Mouse (Mus musculus) lung, postnatal 0 days (tissue): ENCODE results near the gene Slc25a43. TPM values are rescaled to one million over a fixed set of nuclear protein-coding genes. Genes with fewer than 3 reads are reported as not detected.

Experiments
- ATAC-seq: fragments of 200-750 bp; cut with Nextera tagmentation; 2 replicates; pipeline ENCODE4 v1.8.0; 2017; ENCODE audit warnings: moderate library complexity
- DNase-seq: peaks from one replicate; pipeline ENCODE4 v3.0.0-alpha.2; 2016; ENCODE audit warnings: low spot score
- H3K27ac ChIP-seq: fragments of 300-500 bp; sonication (generic); 2 replicates; pipeline ENCODE4 v1.5.1; 2014; ENCODE audit warnings: antibody characterized with exemption, mild to moderate bottlenecking, low read length, mixed read lengths
- H3K27me3 ChIP-seq: fragments of 300-500 bp; sonication (generic); replicated peaks from 2 replicates; pipeline ENCODE4 v1.6.1; 2014; ENCODE audit warnings: low read length, mixed read lengths; ENCODE audit not compliant: insufficient read depth
- H3K36me3 ChIP-seq: fragments of 300-500 bp; sonication (generic); 2 replicates; pipeline ENCODE4 v1.6.1; 2014; ENCODE audit warnings: low read length, mixed read lengths; ENCODE audit not compliant: insufficient read depth
- H3K4me1 ChIP-seq: fragments of 300-500 bp; sonication (generic); 2 replicates; pipeline ENCODE4 v1.6.1; 2014; ENCODE audit warnings: antibody characterized with exemption, low read depth, low read length, mixed read lengths; ENCODE audit not compliant: insufficient read depth
- H3K4me2 ChIP-seq: fragments of 300-500 bp; sonication (generic); replicated peaks from 2 replicates; pipeline ENCODE4 v1.6.1; 2014; ENCODE audit warnings: low read depth, mild to moderate bottlenecking, low read length, moderate library complexity, mixed read lengths
- H3K4me3 ChIP-seq: fragments of 300-500 bp; sonication (generic); 2 replicates; pipeline ENCODE4 v1.5.1; 2014; ENCODE audit warnings: low read depth, low read length
- H3K9ac ChIP-seq: fragments of 300-500 bp; sonication (generic); replicated peaks from 2 replicates; pipeline ENCODE4 v1.6.1; 2014; ENCODE audit warnings: low read depth, mild to moderate bottlenecking
- H3K9me3 ChIP-seq: fragments of 300-500 bp; sonication (generic); 2 replicates; pipeline ENCODE4 v1.6.1; 2016; ENCODE audit warnings: low read length, mixed read lengths
- CTCF ChIP-seq: IDR thresholded peaks from 2 replicates; pipeline ENCODE4 v1.5.1; 2016; ENCODE audit warnings: antibody characterized with exemption, mild to moderate bottlenecking
- EP300 ChIP-seq: IDR thresholded peaks from 2 replicates; pipeline ENCODE4 v1.6.1; 2016; ENCODE audit warnings: antibody characterized with exemption, mild to moderate bottlenecking, control low read depth
- WGBS: fragments of 180-500 bp; shearing (Covaris S2); extraction: QIAGEN DNeasy Blood & Tissue Kit; methylation state at CpG from one replicate; pipeline ENCODE4 v1.1.7; 2014; 5-methylcytosine and 5-hydroxymethylcytosine counted together
- polyA plus RNA-seq: library from polyadenylated mRNA; unstranded; fragments of >200 nt; fragmentation: Nextera tagmentation; extraction: Ambion mirVana; gene quantifications from 2 replicates; pipeline ENCODE4 v1.2.1, GENCODE M21; 2015

Slc25a43 gene
- polyA plus RNA-seq, 1 experiment from 2014 or later = 2.6 TPM

- TF ChIP-seq EP300 (no peak), CTCF (no peak)
- no peak for ATAC-seq
- no peak overlapping the region for H3K9ac ChIP-seq
- no peaks in the 10 kb centered on the region for H3K4me1 ChIP-seq
- no peak overlapping the region for H3K4me2 ChIP-seq
- H3K27me3 ChIP-seq = no peaks in the 10 kb centered on the region
- no peak for DNase-seq
- no peaks in the 10 kb centered on the region for H3K36me3 ChIP-seq
- H3K27ac ChIP-seq = no peak overlapping the region
- H3K9me3 ChIP-seq = no peaks in the 10 kb centered on the region
- WGBS = 66% methylated on average over 5 of the region's 5 CpGs
- H3K4me3 ChIP-seq = no peak overlapping the region
Measured at GRCm38 (mm10) chrX:36767386-36767785, 23.9 kb downstream of the Slc25a43 start.

- H3K9me3 ChIP-seq = no peaks in the 10 kb centered on the region
- no peaks in the 10 kb centered on the region for H3K4me1 ChIP-seq
- ATAC-seq = no peak
- no peaks in the 10 kb centered on the region for H3K36me3 ChIP-seq
- TF ChIP-seq EP300 = no peak
- TF ChIP-seq CTCF = no peak
- H3K4me3 ChIP-seq = no peak overlapping the region
- no peak overlapping the region for H3K9ac ChIP-seq
- no peaks in the 10 kb centered on the region for H3K27me3 ChIP-seq
- WGBS = 89% methylated on average over 6 of the region's 6 CpGs
- no peak overlapping the region for H3K27ac ChIP-seq
- no peak for DNase-seq
- H3K4me2 ChIP-seq = no peak overlapping the region
Measured at GRCm38 (mm10) chrX:36772591-36772990, 29.1 kb downstream of the Slc25a43 start.

GRCm38 (mm10) chrX:36775520-36775919 is 32.1 kb downstream of the Slc25a43 start:
- WGBS = 78% methylated on average over 5 of the region's 5 CpGs
- Histone ChIP-seq H3K4me1 (no peaks in the 10 kb centered on the region), H3K4me2 (no peak overlapping the region), H3K36me3 (no peaks in the 10 kb centered on the region), H3K9me3 (no peaks in the 10 kb centered on the region), H3K27me3 (no peaks in the 10 kb centered on the region), H3K27ac (no peak overlapping the region), H3K9ac (no peak overlapping the region), H3K4me3 (no peak overlapping the region)
- DNase-seq = no peak
- TF ChIP-seq EP300 (no peak), CTCF (no peak)
- no peak for ATAC-seq

GRCm38 (mm10) chrX:36777694-36778093 is 34.2 kb downstream of the Slc25a43 start:
- Histone ChIP-seq H3K9ac (no peak overlapping the region), H3K4me2 (no peak overlapping the region), H3K4me3 (no peak overlapping the region), H3K27me3 (no peaks in the 10 kb centered on the region), H3K36me3 (no peaks in the 10 kb centered on the region), H3K4me1 (no peaks in the 10 kb centered on the region), H3K27ac (no peak overlapping the region), H3K9me3 (no peaks in the 10 kb centered on the region)
- 79% methylated on average over 4 of the region's 4 CpGs for WGBS
- DNase-seq (no peak), ATAC-seq (no peak)
- TF ChIP-seq EP300 (no peak), CTCF (no peak)

GRCm38 (mm10) chrX:36789360-36789759 is 45.9 kb downstream of the Slc25a43 start:
- H3K4me3 ChIP-seq = no peak overlapping the region
- H3K4me1 ChIP-seq = no peaks in the 10 kb centered on the region
- H3K36me3 ChIP-seq = no peaks in the 10 kb centered on the region
- TF ChIP-seq EP300 (no peak), CTCF (no peak)
- no peak overlapping the region for H3K9ac ChIP-seq
- no peak overlapping the region for H3K27ac ChIP-seq
- peak; percentile 32; the same call in 1 of the 2 replicates for ATAC-seq
- 52% methylated on average over 4 of the region's 4 CpGs for WGBS
- no peaks in the 10 kb centered on the region for H3K27me3 ChIP-seq
- H3K4me2 ChIP-seq = no peak overlapping the region
- DNase-seq = peak; percentile 10
- no peaks in the 10 kb centered on the region for H3K9me3 ChIP-seq

GRCm38 (mm10) chrX:36794571-36794970 is 51.1 kb downstream of the Slc25a43 start:
- no peaks in the 10 kb centered on the region for H3K36me3 ChIP-seq
- WGBS = 55% methylated on average over 5 of the region's 5 CpGs
- H3K27ac ChIP-seq = no peak overlapping the region
- TF ChIP-seq CTCF (no peak; the same call in 1 of the 2 replicates), EP300 (no peak)
- DNase-seq = no peak
- H3K9me3 ChIP-seq = no peaks in the 10 kb centered on the region
- H3K4me1 ChIP-seq = no peaks in the 10 kb centered on the region
- H3K27me3 ChIP-seq = no peaks in the 10 kb centered on the region
- H3K4me3 ChIP-seq = no peak overlapping the region
- H3K4me2 ChIP-seq = no peak overlapping the region
- no peak for ATAC-seq
- no peak overlapping the region for H3K9ac ChIP-seq
